Mouse (Mus musculus): ENCODE data around the gene Ssc4d. TPM values are rescaled to one million over a fixed set of nuclear protein-coding genes. Genes with fewer than 3 reads are reported as not detected.

The Ssc4d gene
- polyA plus RNA-seq, 1 experiment from 2014 or later = 2.2 TPM

DNA sequence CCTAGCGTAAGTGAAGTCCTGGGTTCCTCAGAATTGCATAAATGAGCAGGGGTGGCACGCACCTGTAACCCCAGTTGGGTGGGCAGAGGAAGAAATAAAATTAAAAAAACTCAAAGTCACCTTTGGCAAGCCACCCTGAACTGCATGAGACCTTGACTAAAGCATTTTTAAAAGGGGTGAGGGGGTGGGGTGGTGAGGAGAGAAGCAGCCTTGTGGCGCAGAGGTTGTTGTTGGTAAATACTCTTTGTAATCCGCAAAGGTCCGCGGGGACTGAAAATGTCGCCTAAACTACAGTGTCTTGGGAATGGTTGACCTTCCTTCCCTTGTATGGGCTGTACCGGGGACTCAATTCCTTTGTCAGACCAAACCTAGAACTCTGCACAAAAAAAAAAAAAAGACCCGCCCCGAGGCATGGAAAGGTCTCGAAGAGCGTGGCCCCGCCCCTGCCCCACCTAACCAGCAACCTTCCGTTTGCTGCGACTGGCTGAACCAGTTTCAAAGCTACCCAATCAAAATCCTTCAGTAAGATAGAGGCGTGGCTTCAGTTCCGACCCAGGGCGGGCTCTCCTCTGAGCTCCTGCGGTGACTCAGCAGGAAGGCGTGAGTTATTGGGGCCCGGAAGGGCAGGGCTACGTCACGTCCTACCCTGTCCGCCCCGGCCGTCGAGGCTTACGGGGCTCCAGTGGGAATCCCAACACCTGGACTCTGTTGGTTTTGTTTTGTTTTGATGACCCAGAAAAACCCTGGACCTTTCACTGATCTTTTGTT lies 16.9 kb downstream of the Ssc4d start:
- peak; percentile 77 for ATAC-seq (ENCODE audit: low FRiP score, low read depth)
- no peaks in the 10 kb centered on the region for H3K9me3 ChIP-seq
- no peaks in the 10 kb centered on the region for H3K36me3 ChIP-seq
- H3K4me1 ChIP-seq = 0 out of 2 replicates have a peak, but pooled peaks cover 10% of the 10 kb centered on the region
- 9% methylated on average over 28 of the region's 28 CpGs for WGBS
- H3K27me3 ChIP-seq = no peaks in the 10 kb centered on the region
- peak overlapping the region; percentile 29 for H3K4me3 ChIP-seq
- H3K27ac ChIP-seq (replicated peaks) = peak overlapping the region; percentile 79
- H3K4me2 ChIP-seq (replicated peaks) = peak overlapping the region; percentile 43
- H3K9ac ChIP-seq (replicated peaks) = peak overlapping the region; percentile 8; the same call in 1 of the 2 replicates

DNA sequence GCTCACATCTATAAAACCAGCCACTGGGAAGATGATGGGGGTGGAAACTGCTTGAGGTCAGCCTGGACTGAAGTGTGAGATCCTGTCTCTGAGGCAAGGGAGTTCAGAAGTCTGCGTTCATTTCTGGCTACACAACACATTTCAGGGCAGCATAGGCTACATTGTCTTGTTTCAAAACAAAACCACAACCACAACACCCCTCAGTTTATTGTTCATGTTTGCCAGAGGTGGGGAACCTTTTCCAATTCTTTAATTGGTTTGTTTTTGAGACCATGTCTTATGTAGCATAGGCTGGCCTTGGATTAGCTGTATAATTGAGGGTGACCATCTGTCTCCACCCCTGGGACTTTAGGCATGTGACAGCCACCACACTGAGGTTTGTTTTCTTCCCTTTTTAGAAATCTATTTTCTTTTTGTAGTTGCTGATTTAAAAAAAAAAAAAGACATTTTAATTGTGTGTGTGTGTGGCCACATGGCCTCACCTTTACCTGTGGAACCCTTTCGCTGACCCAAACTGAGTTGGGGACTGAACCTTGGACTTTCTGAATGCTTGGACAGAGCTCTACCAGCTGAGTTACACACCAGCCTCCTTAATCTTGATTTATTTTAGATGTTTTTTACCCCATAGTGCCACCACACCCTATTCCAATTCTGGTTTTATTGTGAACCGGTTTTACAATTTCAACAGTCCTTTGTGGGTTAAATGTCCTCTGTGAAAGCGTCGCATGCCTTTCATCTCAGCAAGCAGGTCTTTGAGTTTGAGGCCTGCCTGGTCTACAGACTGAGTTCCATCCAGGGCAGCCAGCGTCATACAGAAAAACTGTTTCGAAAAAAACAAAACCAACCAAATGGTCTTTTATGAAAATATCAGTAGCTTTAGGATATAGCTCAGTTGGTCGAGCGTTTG lies 17.8 kb downstream of the Ssc4d start:
- Histone ChIP-seq H3K4me1 (0 out of 2 replicates have a peak, but pooled peaks cover 6% of the 10 kb centered on the region), H3K27me3 (no peaks in the 10 kb centered on the region), H3K4me3 (no peak overlapping the region), H3K9me3 (no peaks in the 10 kb centered on the region), H3K9ac (replicated peaks) (peak overlapping the region; percentile 8; the same call in 1 of the 2 replicates), H3K27ac (replicated peaks) (peak overlapping the region; percentile 79), H3K36me3 (no peaks in the 10 kb centered on the region), H3K4me2 (replicated peaks) (peak overlapping the region; percentile 43)
- no peak for ATAC-seq (ENCODE audit: low FRiP score, low read depth)
- 88% methylated on average over 9 of the region's 9 CpGs for WGBS

- Histone ChIP-seq H3K4me3 (no peak overlapping the region), H3K9me3 (no peaks in the 10 kb centered on the region), H3K27ac (replicated peaks) (no peak overlapping the region), H3K4me2 (replicated peaks) (no peak overlapping the region), H3K4me1 (0 out of 2 replicates have a peak, but pooled peaks cover 6% of the 10 kb centered on the region), H3K27me3 (no peaks in the 10 kb centered on the region), H3K36me3 (no peaks in the 10 kb centered on the region), H3K9ac (replicated peaks) (no peak overlapping the region)
- no peak for ATAC-seq (ENCODE audit: low FRiP score, low read depth)
- 88% methylated on average over 2 of the region's 2 CpGs for WGBS
Observed at GRCm38 (mm10) chr5:135952830-135953229, 21.5 kb downstream of the Ssc4d start.

DNA sequence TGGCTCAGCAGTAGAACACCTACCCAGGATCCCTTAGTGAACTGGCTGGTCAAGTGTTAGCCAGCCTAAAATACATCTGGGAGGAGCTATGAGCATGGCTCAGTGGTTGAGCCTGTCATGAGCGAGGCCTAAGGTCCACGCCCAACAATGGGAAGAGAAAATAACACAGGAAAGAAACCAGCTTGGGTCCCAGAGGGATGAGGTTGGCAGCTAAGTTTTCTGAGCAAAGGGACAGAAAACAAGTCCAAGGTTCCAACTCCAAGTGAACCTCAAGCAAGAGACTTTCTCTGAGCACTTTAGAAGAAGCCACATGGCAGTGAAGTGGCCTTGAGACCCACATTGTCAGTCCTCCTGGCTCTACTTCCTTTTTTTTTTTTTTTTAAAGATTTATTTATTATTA lies 22.7 kb downstream of the Ssc4d start:
- Histone ChIP-seq H3K4me3 (no peak overlapping the region), H3K4me2 (replicated peaks) (no peak overlapping the region), H3K27ac (replicated peaks) (no peak overlapping the region), H3K27me3 (no peaks in the 10 kb centered on the region), H3K9me3 (no peaks in the 10 kb centered on the region), H3K9ac (replicated peaks) (no peak overlapping the region), H3K36me3 (no peaks in the 10 kb centered on the region), H3K4me1 (peaks cover under 1% of the 10 kb centered on the region)
- no peak for ATAC-seq (ENCODE audit: low FRiP score, low read depth)
- WGBS = 92% methylated on average over 2 of the region's 2 CpGs

- 88% methylated on average over 9 of the region's 11 CpGs for WGBS
- no peak for ATAC-seq (ENCODE audit: low FRiP score, low read depth)
- Histone ChIP-seq H3K9ac (replicated peaks) (no peak overlapping the region), H3K4me1 (peaks cover 8% of the 10 kb centered on the region), H3K27ac (replicated peaks) (no peak overlapping the region), H3K4me3 (no peak overlapping the region), H3K4me2 (replicated peaks) (no peak overlapping the region), H3K27me3 (no peaks in the 10 kb centered on the region), H3K9me3 (no peaks in the 10 kb centered on the region), H3K36me3 (no peaks in the 10 kb centered on the region)
Observed at GRCm38 (mm10) chr5:135950710-135951412, 23.5 kb downstream of the Ssc4d start.

DNA sequence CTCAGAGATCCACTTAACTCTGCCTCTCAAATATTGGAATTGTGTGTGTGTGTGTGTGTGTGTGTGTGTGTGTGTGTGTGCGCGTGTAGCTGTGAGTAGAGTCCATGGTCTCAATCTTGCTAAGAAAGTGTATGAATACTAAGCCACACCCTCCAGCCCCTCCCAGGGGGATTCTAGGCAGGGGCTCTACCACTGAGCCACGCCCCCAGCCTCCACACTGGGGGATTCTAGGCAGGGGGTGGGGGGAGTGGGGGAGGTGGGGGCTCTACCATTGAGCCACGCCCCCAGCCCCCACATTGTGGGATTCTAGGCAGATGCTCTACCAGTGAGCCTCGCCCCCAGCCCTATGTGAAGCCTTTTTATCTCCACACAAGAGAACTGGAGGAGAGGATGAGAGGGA lies 27.7 kb downstream of the Ssc4d start:
- ATAC-seq (ENCODE audit: low FRiP score, low read depth) = no peak
- no peaks in the 10 kb centered on the region for H3K36me3 ChIP-seq
- peaks cover 11% of the 10 kb centered on the region for H3K4me1 ChIP-seq
- peak overlapping the region; percentile 27 for H3K27ac ChIP-seq (replicated peaks)
- H3K9ac ChIP-seq (replicated peaks) = no peak overlapping the region
- H3K4me3 ChIP-seq = no peak overlapping the region
- H3K9me3 ChIP-seq = no peaks in the 10 kb centered on the region
- no peaks in the 10 kb centered on the region for H3K27me3 ChIP-seq
- H3K4me2 ChIP-seq (replicated peaks) = 0 out of 2 replicates have a peak overlapping the region, but pooled peaks have one; percentile 7
- WGBS = 73% methylated on average over 5 of the region's 5 CpGs

DNA sequence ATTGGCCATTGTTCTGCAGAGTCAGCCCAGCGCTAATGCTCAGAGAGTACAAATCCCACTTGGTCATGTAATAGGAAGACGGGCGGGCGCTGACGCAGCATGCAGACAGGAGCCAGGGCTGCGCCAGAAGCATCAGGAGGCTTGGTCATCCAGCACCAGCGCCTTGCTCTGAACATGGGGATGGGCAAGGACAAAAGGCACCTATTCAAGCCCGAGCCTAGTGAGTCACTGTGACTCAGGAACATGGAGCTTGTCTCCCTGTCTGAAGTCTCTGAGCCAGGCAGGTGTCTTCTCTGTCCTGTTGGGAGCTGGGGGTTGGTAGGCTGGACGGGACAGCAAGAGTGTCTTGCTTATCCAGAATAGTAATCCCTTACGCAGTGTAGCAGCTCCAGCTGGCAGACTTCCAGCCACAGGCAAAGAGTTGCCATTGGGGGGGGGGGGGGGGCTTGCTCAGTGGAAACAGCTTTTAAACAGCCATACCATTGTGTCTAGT lies 28.4 kb downstream of the Ssc4d start:
- WGBS = 55% methylated on average over 10 of the region's 10 CpGs
- Histone ChIP-seq H3K36me3 (no peaks in the 10 kb centered on the region), H3K27ac (replicated peaks) (peak overlapping the region; percentile 27), H3K4me2 (replicated peaks) (0 out of 2 replicates have a peak overlapping the region, but pooled peaks have one; percentile 7), H3K9ac (replicated peaks) (no peak overlapping the region), H3K27me3 (no peaks in the 10 kb centered on the region), H3K4me1 (peaks cover 11% of the 10 kb centered on the region), H3K4me3 (no peak overlapping the region), H3K9me3 (no peaks in the 10 kb centered on the region)
- 0 out of 2 replicates have a peak, but pooled peaks have one; percentile 47 for ATAC-seq (ENCODE audit: low FRiP score, low read depth)

GRCm38 (mm10) chr5:135942710-135943109 lies 31.6 kb downstream of the Ssc4d start:
- WGBS = 83% methylated on average over 6 of the region's 6 CpGs
- Histone ChIP-seq H3K27me3 (no peaks in the 10 kb centered on the region), H3K9ac (replicated peaks) (no peak overlapping the region), H3K4me2 (replicated peaks) (no peak overlapping the region), H3K36me3 (no peaks in the 10 kb centered on the region), H3K9me3 (no peaks in the 10 kb centered on the region), H3K27ac (replicated peaks) (no peak overlapping the region), H3K4me1 (peaks cover 11% of the 10 kb centered on the region), H3K4me3 (no peak overlapping the region)
- no peak for ATAC-seq (ENCODE audit: low FRiP score, low read depth)

- Histone ChIP-seq H3K4me3 (no peak overlapping the region), H3K4me1 (no peaks in the 10 kb centered on the region), H3K9me3 (no peaks in the 10 kb centered on the region), H3K9ac (replicated peaks) (no peak overlapping the region), H3K4me2 (replicated peaks) (no peak overlapping the region), H3K36me3 (no peaks in the 10 kb centered on the region), H3K27ac (replicated peaks) (no peak overlapping the region), H3K27me3 (no peaks in the 10 kb centered on the region)
- 69% methylated on average over 5 of the region's 5 CpGs for WGBS
- no peak for ATAC-seq (ENCODE audit: low FRiP score, low read depth)
Observed at GRCm38 (mm10) chr5:135940587-135940986, 33.7 kb downstream of the Ssc4d start.

DNA sequence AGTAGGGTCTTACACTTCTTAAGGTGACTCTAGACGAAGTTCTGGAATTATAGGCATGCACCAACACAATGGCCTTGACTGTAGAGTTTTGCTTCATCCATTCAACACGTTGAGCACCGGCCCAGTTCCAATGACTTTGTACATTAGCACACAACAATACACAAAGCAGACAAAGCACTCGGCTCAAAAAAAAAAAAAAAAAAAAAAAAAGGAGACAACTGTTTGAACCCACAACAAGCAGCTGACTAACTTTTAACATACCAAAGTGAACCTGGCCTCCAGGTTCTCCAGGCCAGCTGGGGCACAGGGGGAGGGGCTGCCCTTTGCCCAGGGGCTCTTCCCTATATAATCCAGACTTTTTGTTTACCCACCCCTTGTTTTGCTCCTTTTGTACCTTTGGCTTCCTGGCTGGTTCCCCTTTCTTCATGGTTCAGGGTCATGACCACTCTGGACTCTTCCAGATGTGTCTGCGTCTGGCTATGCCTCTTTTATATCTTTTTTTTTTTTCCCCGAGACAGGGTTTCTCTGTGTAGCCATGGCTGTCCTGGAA lies 38.6 kb downstream of the Ssc4d start:
- H3K9me3 ChIP-seq = no peaks in the 10 kb centered on the region
- peaks cover 16% of the 10 kb centered on the region for H3K36me3 ChIP-seq
- H3K4me2 ChIP-seq (replicated peaks) = no peak overlapping the region
- H3K4me1 ChIP-seq = peaks cover 23% of the 10 kb centered on the region
- no peaks in the 10 kb centered on the region for H3K27me3 ChIP-seq
- 79% methylated on average over 6 of the region's 6 CpGs for WGBS
- peak overlapping the region; percentile 97 for H3K27ac ChIP-seq (replicated peaks)
- H3K9ac ChIP-seq (replicated peaks) = no peak overlapping the region
- ATAC-seq (ENCODE audit: low FRiP score, low read depth) = no peak
- H3K4me3 ChIP-seq = no peak overlapping the region

GRCm38 (mm10) chr5:135935176-135935523 lies 39.2 kb downstream of the Ssc4d start:
- 0 out of 2 replicates have a peak overlapping the region, but pooled peaks have one; percentile 12 for H3K9ac ChIP-seq (replicated peaks)
- H3K27ac ChIP-seq (replicated peaks) = peak overlapping the region; percentile 97
- H3K27me3 ChIP-seq = no peaks in the 10 kb centered on the region
- H3K9me3 ChIP-seq = no peaks in the 10 kb centered on the region
- peaks cover 21% of the 10 kb centered on the region for H3K36me3 ChIP-seq
- peak overlapping the region; percentile 64 for H3K4me2 ChIP-seq (replicated peaks)
- 57% methylated on average over 7 of the region's 7 CpGs for WGBS
- no peak for ATAC-seq (ENCODE audit: low FRiP score, low read depth)
- peak overlapping the region; percentile 89; the same call in 1 of the 2 replicates for H3K4me3 ChIP-seq
- H3K4me1 ChIP-seq = peaks cover 23% of the 10 kb centered on the region
